Mouse (Mus musculus): Measurements from ENCODE around the gene Xiap.
A peak's percentile ranks its signal among the peaks of the same experiment; 100 is the strongest.

DNA sequence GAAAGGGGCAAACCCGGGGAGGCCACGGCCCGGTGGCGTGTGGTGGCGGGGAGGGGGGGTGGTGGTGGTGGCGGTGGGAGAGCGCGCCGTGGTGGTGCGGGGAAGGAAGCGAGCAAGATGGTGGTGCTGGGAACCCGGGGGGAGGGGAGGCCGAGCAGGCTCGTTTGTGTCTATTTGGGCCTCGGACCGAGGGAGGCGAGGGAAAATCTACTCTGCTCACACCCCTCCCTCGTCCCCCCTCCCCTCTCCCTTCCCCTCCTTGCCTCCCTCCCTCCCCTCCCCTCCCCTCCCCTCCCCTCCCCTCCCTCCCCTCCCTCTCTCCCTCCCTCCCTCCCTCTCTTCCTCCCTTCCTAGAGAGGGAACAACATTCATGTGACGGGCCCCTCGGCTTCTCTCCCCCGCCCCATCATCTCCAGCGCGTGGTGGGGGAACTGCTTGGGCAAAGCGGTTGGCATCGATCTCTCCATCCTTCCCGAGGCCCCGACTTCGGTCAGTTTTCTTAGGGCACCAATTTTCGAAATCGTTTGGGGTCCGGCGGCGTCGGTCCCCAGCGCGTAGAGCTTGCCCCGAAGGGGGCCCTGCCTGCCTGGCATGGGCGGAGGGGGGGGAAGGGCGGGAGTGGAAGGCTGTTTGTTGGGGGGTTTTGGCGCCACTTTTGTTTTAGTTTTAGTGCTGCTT is 91.0 kb downstream of the Xiap start:
- TF ChIP-seq CTCF (IDR thresholded peaks at IDR 0.05; ENCODE audit: borderline replicate concordance, insufficient read depth, low read depth, low read length) (no peak), POLR2A (IDR thresholded peaks at IDR 0.05; ENCODE audit: borderline replicate concordance, insufficient read depth, low read length) (peak; percentile 36; the same call in 1 of the 2 replicates)
